Mouse (Mus musculus) cerebellum, adult 11-12 months (tissue): ENCODE data around the gene Gm49342.

Experiments used
- DNase-seq: peaks from one replicate; pipeline ENCODE4 v3.0.0; 2022

The Gm49342 gene

DNA sequence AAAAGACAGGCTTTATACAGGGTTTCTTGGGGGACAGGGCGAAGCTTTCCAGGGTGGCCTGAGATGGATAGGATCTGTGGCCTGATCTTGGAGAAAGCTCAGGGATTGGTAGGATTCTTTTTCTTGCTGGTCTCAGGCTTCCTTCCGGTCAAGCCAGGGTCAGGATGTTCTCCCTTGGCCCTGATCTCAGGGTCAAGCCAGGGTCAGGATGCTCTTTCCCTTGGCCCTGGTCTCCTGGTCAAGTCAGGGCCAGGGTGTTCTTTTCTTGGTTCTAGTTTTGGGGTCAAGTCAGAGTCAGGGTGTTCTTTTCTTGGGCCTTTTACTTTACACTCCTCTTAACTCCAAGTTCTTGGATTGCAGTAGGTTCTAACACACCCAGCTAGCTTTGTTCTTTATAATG is 43.4 kb downstream of the Gm49342 start:
- no peak for DNase-seq

- no peak for DNase-seq
Measured at GRCm38 (mm10) chr14:50991037-50991436, 46.7 kb downstream of the Gm49342 start.

DNA sequence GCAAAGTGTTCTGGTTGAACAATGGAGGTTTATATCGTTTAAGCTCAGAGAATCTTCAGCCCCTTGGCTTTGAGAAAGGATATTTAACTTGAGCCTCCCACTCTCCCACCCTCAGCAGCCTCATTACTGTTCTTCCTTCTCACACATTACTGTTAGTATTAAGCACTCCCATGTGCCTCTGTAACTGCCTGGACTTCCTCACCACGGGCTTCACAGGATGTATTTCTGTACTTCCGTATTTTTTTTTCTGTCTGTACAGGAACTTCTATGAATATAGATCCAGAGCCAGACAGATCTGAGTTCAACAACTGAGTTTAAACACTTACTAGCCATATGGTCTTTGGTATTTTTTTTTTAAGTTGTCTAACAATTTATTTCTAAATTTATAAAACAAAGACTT is 52.8 kb downstream of the Gm49342 start:
- no peak for DNase-seq

GRCm38 (mm10) chr14:50997999-50998666 is 53.8 kb downstream of the Gm49342 start:
- no peak for DNase-seq

GRCm38 (mm10) chr14:51007152-51007801 is 63.0 kb downstream of the Gm49342 start, which contains the start of gene Rnase10:
Rnase10 (plus strand) TSS chr14:51007751.
- no peak for DNase-seq

DNA sequence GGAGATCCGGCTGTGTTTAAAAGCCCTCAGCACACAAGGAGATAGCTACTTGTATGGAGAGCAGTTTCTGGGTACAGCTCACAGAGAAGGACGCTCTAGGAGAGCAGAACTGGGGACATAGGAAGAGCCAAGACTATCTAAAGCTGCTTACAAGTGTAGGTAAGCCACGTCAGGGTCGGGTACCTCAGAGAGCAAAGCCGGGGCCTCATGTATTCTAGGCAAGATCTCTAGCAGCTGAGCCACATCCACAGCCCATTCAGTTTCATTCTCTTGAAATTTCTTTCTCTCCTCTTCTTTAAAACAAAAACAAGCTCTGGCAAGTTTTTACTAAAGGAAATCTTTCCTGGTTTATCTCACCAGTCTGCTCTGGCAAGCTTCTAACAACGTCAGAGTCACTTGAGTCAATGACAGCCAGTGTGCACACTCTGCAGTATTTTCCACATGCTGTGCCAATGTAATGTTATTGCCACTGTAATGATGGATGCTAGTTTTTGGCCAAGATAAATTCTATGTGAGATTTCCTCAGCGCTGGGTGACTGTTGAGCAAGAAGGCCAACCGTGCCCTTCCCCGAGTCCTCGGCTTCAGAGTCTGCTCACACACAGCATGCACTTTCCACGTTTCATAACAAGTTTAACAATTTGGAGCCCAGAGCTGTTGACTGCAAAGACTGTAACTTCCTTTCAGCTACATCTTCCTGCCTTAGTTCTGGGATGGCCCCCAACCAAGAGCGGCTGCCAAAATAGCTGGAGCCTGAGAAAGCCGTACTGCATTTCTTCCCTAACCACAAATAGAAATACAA is 63.8 kb downstream of the Gm49342 start:
- no peak for DNase-seq

- DNase-seq = no peak
Measured at GRCm38 (mm10) chr14:51008781-51009180, 64.5 kb downstream of the Gm49342 start.

DNA sequence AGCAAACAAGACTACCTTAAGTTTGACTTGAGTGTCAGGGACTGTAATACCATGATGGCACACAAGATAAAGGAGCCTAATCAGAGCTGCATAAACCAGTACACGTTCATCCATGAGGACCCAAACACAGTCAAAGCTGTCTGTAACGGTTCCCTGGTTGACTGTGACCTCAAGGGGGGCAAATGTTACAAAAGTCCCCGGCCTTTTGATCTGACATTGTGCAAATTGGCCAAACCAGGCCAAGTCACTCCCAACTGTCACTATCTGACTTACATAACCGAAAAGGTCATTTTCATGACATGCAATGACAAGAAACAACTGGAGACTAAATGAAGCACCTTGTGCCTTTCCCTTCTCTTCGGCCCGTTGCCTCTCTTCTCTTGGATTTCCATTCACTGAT is 65.3 kb downstream of the Gm49342 start:
- DNase-seq = no peak
